Mouse (Mus musculus): Measurements from ENCODE around the gene H2-DMb1. TPM values are rescaled to one million over a fixed set of nuclear protein-coding genes. Genes with fewer than 3 reads are reported as not detected.

The H2-DMb1 gene
- polyA plus RNA-seq, 1 experiment: 4.5 TPM

GRCm38 (mm10) chr17:34170487-34170876 lies 17.6 kb downstream of the H2-DMb1 start:
- H3K4me3 ChIP-seq (ENCODE audit: insufficient read depth, low read length): no peak overlapping the region
- no peaks in the 10 kb centered on the region for H3K4me1 ChIP-seq (ENCODE audit: control insufficient read depth, insufficient read depth, low read length)
- no peak overlapping the region for H3K27ac ChIP-seq (ENCODE audit: insufficient read depth, low read length)
- no peak for TF ChIP-seq POLR2A (IDR thresholded peaks at IDR 0.05; ENCODE audit: extremely low read depth, insufficient read depth, low read length)
- TF ChIP-seq CTCF (IDR thresholded peaks at IDR 0.05; ENCODE audit: extremely low read depth, insufficient read depth, low read length): no peak

- Histone ChIP-seq H3K4me3 (ENCODE audit: insufficient read depth, low read length) (no peak overlapping the region), H3K4me1 (ENCODE audit: control insufficient read depth, insufficient read depth, low read length) (no peaks in the 10 kb centered on the region), H3K27ac (ENCODE audit: insufficient read depth, low read length) (no peak overlapping the region)
- no peak for TF ChIP-seq POLR2A (IDR thresholded peaks at IDR 0.05; ENCODE audit: extremely low read depth, insufficient read depth, low read length)
- TF ChIP-seq CTCF (IDR thresholded peaks at IDR 0.05; ENCODE audit: extremely low read depth, insufficient read depth, low read length): peak; percentile 95
These were observed 18.1 kb downstream of the H2-DMb1 start for GRCm38 (mm10) chr17:34170877-34171498.

DNA sequence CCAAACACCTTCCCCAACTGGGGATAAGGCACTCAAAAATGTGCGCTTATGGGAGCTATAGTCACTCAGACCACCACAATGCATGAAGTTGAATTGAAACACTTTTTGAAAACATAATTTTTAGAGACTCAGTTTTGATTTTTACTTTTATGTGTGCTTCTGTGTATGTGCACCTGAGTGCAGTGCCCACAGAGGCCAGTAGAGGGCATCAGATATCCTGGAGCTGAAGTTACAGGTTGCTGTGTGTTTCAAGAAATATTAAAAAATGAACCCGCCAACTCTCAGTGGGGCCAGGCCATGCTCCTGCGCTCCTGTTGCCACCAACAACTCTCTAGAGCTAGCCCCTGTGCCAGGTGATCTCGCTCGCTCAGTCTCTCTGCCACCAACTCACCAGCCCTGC lies 19.7 kb downstream of the H2-DMb1 start:
- Histone ChIP-seq H3K4me3 (ENCODE audit: insufficient read depth, low read length) (no peak overlapping the region), H3K27ac (ENCODE audit: insufficient read depth, low read length) (no peak overlapping the region), H3K4me1 (ENCODE audit: control insufficient read depth, insufficient read depth, low read length) (no peaks in the 10 kb centered on the region)
- TF ChIP-seq CTCF (IDR thresholded peaks at IDR 0.05; ENCODE audit: extremely low read depth, insufficient read depth, low read length): 0 out of 2 replicates have a peak, but pooled peaks have one; percentile 2
- no peak for TF ChIP-seq POLR2A (IDR thresholded peaks at IDR 0.05; ENCODE audit: extremely low read depth, insufficient read depth, low read length)

- Histone ChIP-seq H3K27ac (ENCODE audit: insufficient read depth, low read length) (no peak overlapping the region), H3K4me3 (ENCODE audit: insufficient read depth, low read length) (no peak overlapping the region), H3K4me1 (ENCODE audit: control insufficient read depth, insufficient read depth, low read length) (no peaks in the 10 kb centered on the region)
- TF ChIP-seq CTCF (IDR thresholded peaks at IDR 0.05; ENCODE audit: extremely low read depth, insufficient read depth, low read length) (no peak), POLR2A (IDR thresholded peaks at IDR 0.05; ENCODE audit: extremely low read depth, insufficient read depth, low read length) (no peak)
These were observed 21.2 kb downstream of the H2-DMb1 start for GRCm38 (mm10) chr17:34174075-34174474.

DNA sequence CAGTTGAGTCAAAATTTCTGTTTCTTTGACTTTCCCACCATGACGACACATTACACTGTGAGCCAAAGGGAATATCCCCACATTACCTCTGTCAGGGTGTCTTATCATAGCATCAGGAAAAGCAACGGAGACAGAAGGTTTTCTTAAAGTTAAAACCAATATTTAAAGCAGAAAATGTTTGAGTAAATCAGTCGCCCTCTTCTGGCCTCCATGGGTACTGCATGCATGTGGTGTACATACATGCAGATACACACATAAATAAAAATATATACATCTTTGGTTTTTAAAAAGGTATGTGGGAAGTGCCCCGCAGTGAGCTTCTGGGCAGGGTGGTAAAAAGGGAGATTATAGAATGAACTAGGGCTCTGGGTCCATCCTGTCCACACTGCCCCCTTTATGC lies 24.3 kb downstream of the H2-DMb1 start:
- H3K4me3 ChIP-seq (ENCODE audit: insufficient read depth, low read length): no peak overlapping the region
- no peak overlapping the region for H3K27ac ChIP-seq (ENCODE audit: insufficient read depth, low read length)
- no peaks in the 10 kb centered on the region for H3K4me1 ChIP-seq (ENCODE audit: control insufficient read depth, insufficient read depth, low read length)
- no peak for TF ChIP-seq POLR2A (IDR thresholded peaks at IDR 0.05; ENCODE audit: extremely low read depth, insufficient read depth, low read length)
- no peak for TF ChIP-seq CTCF (IDR thresholded peaks at IDR 0.05; ENCODE audit: extremely low read depth, insufficient read depth, low read length)

GRCm38 (mm10) chr17:34179019-34179418 lies 26.1 kb downstream of the H2-DMb1 start:
- Histone ChIP-seq H3K4me3 (ENCODE audit: insufficient read depth, low read length) (no peak overlapping the region), H3K4me1 (ENCODE audit: control insufficient read depth, insufficient read depth, low read length) (no peaks in the 10 kb centered on the region), H3K27ac (ENCODE audit: insufficient read depth, low read length) (no peak overlapping the region)
- TF ChIP-seq POLR2A (IDR thresholded peaks at IDR 0.05; ENCODE audit: extremely low read depth, insufficient read depth, low read length) (no peak), CTCF (IDR thresholded peaks at IDR 0.05; ENCODE audit: extremely low read depth, insufficient read depth, low read length) (no peak)

DNA sequence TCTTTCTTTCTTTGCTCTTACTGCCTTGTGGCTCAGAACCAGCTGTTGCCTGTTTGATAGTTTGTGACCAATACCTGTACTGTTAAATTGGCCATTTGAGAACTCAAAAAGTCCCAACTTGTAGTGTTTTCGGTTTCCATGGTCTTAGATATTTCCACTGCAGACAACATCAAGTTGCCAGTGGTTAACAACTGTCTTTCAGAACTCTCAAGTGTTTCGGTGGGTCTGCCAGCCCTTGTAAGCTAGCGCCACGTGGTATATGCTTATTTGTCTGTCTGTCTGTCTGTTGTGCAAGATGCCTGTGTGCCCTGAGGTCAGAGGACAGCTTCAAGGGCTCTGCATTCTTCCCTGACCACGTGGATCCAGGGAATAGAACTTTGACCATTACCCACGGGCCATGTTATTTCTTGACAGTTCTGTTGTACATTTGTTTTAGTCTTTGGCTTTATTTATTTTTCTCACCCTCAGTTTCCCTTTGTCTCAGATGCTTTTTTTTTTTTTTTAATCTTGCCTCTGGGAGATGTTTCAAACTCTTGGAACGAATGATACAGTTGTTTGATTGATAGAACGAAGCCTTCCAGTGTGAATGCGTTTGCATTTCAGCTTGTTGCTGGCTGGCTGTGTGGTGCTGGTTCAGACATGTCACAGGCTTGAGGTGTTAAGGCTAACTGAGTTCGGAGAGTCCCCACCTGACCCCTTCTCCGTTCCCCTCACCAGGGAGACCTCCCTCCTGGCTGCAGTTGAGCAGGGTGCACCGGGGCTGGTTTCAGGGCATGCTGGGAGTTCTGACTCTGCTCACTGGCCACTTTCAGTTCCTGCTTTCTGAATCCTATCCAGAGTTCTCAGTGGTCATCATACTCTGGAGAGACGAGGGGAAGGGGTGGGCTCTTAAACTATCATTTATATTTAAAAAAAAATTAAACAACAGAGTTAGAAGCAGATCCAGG lies 27.3 kb downstream of the H2-DMb1 start:
- no peak for TF ChIP-seq CTCF (IDR thresholded peaks at IDR 0.05; ENCODE audit: extremely low read depth, insufficient read depth, low read length)
- no peak overlapping the region for H3K27ac ChIP-seq (ENCODE audit: insufficient read depth, low read length)
- H3K4me1 ChIP-seq (ENCODE audit: control insufficient read depth, insufficient read depth, low read length): no peaks in the 10 kb centered on the region
- no peak overlapping the region for H3K4me3 ChIP-seq (ENCODE audit: insufficient read depth, low read length)

- Histone ChIP-seq H3K27ac (ENCODE audit: insufficient read depth, low read length) (no peak overlapping the region), H3K4me3 (ENCODE audit: insufficient read depth, low read length) (no peak overlapping the region)
- TF ChIP-seq POLR2A (IDR thresholded peaks at IDR 0.05; ENCODE audit: extremely low read depth, insufficient read depth, low read length) (no peak), CTCF (IDR thresholded peaks at IDR 0.05; ENCODE audit: extremely low read depth, insufficient read depth, low read length) (no peak)
These were observed 30.8 kb downstream of the H2-DMb1 start for GRCm38 (mm10) chr17:34183564-34184219.

GRCm38 (mm10) chr17:34185526-34185925 lies 32.7 kb downstream of the H2-DMb1 start:
- H3K4me1 ChIP-seq (ENCODE audit: control insufficient read depth, insufficient read depth, low read length): no peaks in the 10 kb centered on the region
- no peak overlapping the region for H3K27ac ChIP-seq (ENCODE audit: insufficient read depth, low read length)
- TF ChIP-seq POLR2A (IDR thresholded peaks at IDR 0.05; ENCODE audit: extremely low read depth, insufficient read depth, low read length) (no peak), CTCF (IDR thresholded peaks at IDR 0.05; ENCODE audit: extremely low read depth, insufficient read depth, low read length) (no peak)
- H3K4me3 ChIP-seq (ENCODE audit: insufficient read depth, low read length): no peak overlapping the region

More at GRCm38 (mm10) chr17:34183564-34184219, 30.8 kb downstream of the H2-DMb1 start:
- no peaks in the 10 kb centered on the region for H3K4me1 ChIP-seq (ENCODE audit: control insufficient read depth, insufficient read depth, low read length)

Data from cortical plate, adult 2 months (tissue).